Mouse (Mus musculus) T-helper 2 cell (primary cell): ENCODE results near the gene Magi2.
"Not testable (repeated sequence)": the region's sequence is repeated elsewhere in the genome, so short reads cannot be mapped to it uniquely, and the experiment has no call there.

ENCODE experiments used
- in situ Hi-C: fragments of 300-600 bp; cut with MboI, MseI; formaldehyde crosslinking; loops from one replicate; pipeline ENCODE4 v1.15.1; 2025; ENCODE audit warnings: high pct_unique_total_duplicates

Magi2 gene

GRCm38 (mm10) chr5:20491911-20492310, 1265.1 kb downstream of the Magi2 start:
- in situ Hi-C loops = no loop called here

GRCm38 (mm10) chr5:20492679-20493078, 1265.8 kb downstream of the Magi2 start:
- in situ Hi-C loops = no loop called here

GRCm38 (mm10) chr5:20494010-20494409, 1267.2 kb downstream of the Magi2 start:
- in situ Hi-C loops = no loop called here

GRCm38 (mm10) chr5:20496924-20497323, 1270.1 kb downstream of the Magi2 start:
- in situ Hi-C loops = no loop called here

GRCm38 (mm10) chr5:20499031-20499600, 1272.3 kb downstream of the Magi2 start:
- in situ Hi-C loops = no loop called here

GRCm38 (mm10) chr5:20508609-20509008, 1281.8 kb downstream of the Magi2 start:
- in situ Hi-C loops = no loop called here

GRCm38 (mm10) chr5:20509606-20510005, 1282.8 kb downstream of the Magi2 start:
- in situ Hi-C loops = no loop called here

GRCm38 (mm10) chr5:20512377-20513126, 1285.7 kb downstream of the Magi2 start:
- in situ Hi-C loops = no loop called here

- in situ Hi-C loops = no loop called here
These were observed 1294.8 kb downstream of the Magi2 start for GRCm38 (mm10) chr5:20521639-20522038.

- in situ Hi-C loops = no loop called here
These were observed 1295.2 kb downstream of the Magi2 start for GRCm38 (mm10) chr5:20522047-20522446.

- in situ Hi-C loops = no loop called here
These were observed 1296.9 kb downstream of the Magi2 start for GRCm38 (mm10) chr5:20523776-20524175.

GRCm38 (mm10) chr5:20526588-20526987, 1299.8 kb downstream of the Magi2 start:
- in situ Hi-C loops = not testable (repeated sequence)

- in situ Hi-C loops = no loop called here
These were observed 1309.7 kb downstream of the Magi2 start for GRCm38 (mm10) chr5:20536544-20536943.

GRCm38 (mm10) chr5:20537369-20538022, 1310.7 kb downstream of the Magi2 start:
- in situ Hi-C loops = no loop called here

- in situ Hi-C loops = no loop called here
These were observed 1317.5 kb downstream of the Magi2 start for GRCm38 (mm10) chr5:20544374-20544773.

GRCm38 (mm10) chr5:20559378-20559777, 1332.5 kb downstream of the Magi2 start:
- in situ Hi-C loops = no loop called here

GRCm38 (mm10) chr5:20559821-20560220, 1333.0 kb downstream of the Magi2 start:
- in situ Hi-C loops = no loop called here

- in situ Hi-C loops = no loop called here
These were observed 1341.6 kb downstream of the Magi2 start for GRCm38 (mm10) chr5:20568421-20568820.

- in situ Hi-C loops = no loop called here
These were observed 1342.1 kb downstream of the Magi2 start for GRCm38 (mm10) chr5:20568966-20569365.

GRCm38 (mm10) chr5:20574816-20575215, 1348.0 kb downstream of the Magi2 start:
- in situ Hi-C loops = no loop called here

- in situ Hi-C loops = no loop called here
These were observed 1349.0 kb downstream of the Magi2 start for GRCm38 (mm10) chr5:20575798-20576197.

- in situ Hi-C loops = no loop called here
These were observed 1349.4 kb downstream of the Magi2 start for GRCm38 (mm10) chr5:20576266-20576665.

- in situ Hi-C loops = no loop called here
These were observed 1351.8 kb downstream of the Magi2 start for GRCm38 (mm10) chr5:20578666-20579065.
